Mouse (Mus musculus): ENCODE measurements around the gene Hsd11b1. TPM values are rescaled to one million over a fixed set of nuclear protein-coding genes. Genes with fewer than 3 reads are reported as not detected.

Hsd11b1 gene
- polyA plus RNA-seq, 1 experiment from 2014 or later, result 64.3 TPM

Other genes starting within 250 kb of the Hsd11b1 start
- gene Syt14, start 228.3 kb downstream of the Hsd11b1 start, polyA plus RNA-seq (2015; fragmentation: Nextera tagmentation; extraction: Ambion mirVana), result 0.62 and 0.70 TPM in 2 replicates
- 8.6 and 8.8 TPM in 2 replicates for gene Diexf, start 133.8 kb downstream of the Hsd11b1 start, polyA plus RNA-seq (2015; fragmentation: Nextera tagmentation; extraction: Ambion mirVana)
- gene Irf6, start 111.0 kb downstream of the Hsd11b1 start, polyA plus RNA-seq (2015; fragmentation: Nextera tagmentation; extraction: Ambion mirVana), result 18.3 TPM in 2 replicates
- gene A130010J15Rik, start 96.0 kb downstream of the Hsd11b1 start, polyA plus RNA-seq (2015; fragmentation: Nextera tagmentation; extraction: Ambion mirVana), result 12.9 and 13.5 TPM in 2 replicates
- gene Traf3ip3, start 62.4 kb downstream of the Hsd11b1 start, polyA plus RNA-seq (2015; fragmentation: Nextera tagmentation; extraction: Ambion mirVana), result 3.2 and 5.5 TPM in 2 replicates
- gene Lamb3, start 56.4 kb downstream of the Hsd11b1 start, polyA plus RNA-seq (2015; fragmentation: Nextera tagmentation; extraction: Ambion mirVana), result 54.5 and 60.9 TPM in 2 replicates
- gene G0s2, start 9.1 kb upstream of the Hsd11b1 start, polyA plus RNA-seq (2015; fragmentation: Nextera tagmentation; extraction: Ambion mirVana), result 263 and 312 TPM in 2 replicates
- 43.2 and 45.0 TPM in 2 replicates for gene Camk1g, start 106.2 kb upstream of the Hsd11b1 start, polyA plus RNA-seq (2015; fragmentation: Nextera tagmentation; extraction: Ambion mirVana)